Mouse (Mus musculus): ENCODE measurements around the gene Sez6l2. TPM values are rescaled to one million over a fixed set of nuclear protein-coding genes. Genes with fewer than 3 reads are reported as not detected.
A peak's percentile ranks its signal among the peaks of the same experiment; 100 is the strongest.
"Not testable (repeated sequence)": the region's sequence is repeated elsewhere in the genome, so short reads cannot be mapped to it uniquely, and the experiment has no call there.

Sez6l2 gene
- total RNA-seq (2017), result 0.14 and 1.9 TPM in 2 replicates

DNA sequence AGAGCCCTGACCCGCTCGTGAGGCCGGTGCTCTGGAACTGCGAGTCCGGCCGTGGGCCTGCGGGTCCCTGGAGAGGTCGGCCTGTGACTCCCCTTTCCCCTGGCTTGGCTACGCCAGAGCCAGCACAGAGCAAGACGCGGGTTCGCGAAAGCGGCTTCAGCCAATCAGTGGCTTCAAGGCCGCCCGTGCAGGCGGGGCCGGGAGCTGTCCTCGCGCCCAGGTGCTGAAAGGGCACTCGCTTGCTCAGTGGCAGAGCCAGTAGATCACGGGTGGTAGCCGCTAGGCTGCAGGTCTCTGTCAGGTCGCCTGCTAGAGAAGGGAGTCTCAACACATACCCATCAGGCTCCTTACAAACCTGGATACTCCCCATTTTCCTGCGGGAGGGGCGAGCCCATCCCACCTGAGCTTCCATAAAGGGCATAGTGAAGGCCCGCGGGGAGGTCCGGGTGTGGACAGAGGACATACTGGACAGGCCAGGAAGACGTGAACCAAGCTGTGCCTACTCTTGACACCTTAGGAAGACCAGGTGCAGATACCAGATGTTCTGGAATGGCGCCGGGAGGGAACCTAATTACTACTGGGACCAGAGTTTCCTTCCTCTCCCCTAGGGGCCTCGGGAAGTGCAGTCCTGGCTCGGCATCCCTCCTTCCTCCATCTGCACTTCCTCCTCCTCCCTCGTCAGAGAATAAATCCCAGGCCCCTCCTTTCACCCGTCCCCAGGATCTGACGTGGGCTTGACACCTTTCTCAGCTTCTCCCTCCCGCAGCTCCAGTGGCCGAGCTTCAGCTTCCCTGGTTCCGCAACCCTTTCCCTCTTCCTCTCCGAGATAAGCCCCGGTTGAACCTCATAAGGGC is at the start of gene Sez6l2:
Gene Sez6l2, plus strand, starts transcription at position 771 of the 854 bp plus-strand sequence.
- peak; percentile 87 for ATAC-seq (replicated peaks; ENCODE audit: low read depth, poor library complexity, severe bottlenecking)

DNA sequence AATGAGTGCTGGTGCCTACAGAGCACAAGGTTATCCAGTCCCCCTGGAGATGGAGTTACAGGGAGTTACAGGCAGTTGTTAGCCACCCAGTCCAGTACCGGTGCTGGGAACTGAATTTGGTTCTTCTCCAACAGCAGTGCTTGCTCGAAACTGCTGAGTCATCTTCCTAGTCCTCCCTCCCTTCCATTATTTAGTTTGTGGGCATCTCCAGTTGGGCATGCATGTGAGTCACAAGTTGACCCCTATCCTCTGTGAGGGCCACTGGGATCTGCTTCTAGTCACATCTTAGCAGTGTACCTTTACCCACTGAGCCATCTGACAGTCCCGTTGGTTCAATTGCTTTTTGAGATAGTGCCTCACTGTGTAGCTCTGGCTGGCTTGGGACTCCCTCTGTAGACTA is 44.8 kb upstream of the Sez6l2 start:
- ATAC-seq (replicated peaks; ENCODE audit: low read depth, poor library complexity, severe bottlenecking), result 0 out of 2 replicates have a peak, but pooled peaks have one; percentile 18

DNA sequence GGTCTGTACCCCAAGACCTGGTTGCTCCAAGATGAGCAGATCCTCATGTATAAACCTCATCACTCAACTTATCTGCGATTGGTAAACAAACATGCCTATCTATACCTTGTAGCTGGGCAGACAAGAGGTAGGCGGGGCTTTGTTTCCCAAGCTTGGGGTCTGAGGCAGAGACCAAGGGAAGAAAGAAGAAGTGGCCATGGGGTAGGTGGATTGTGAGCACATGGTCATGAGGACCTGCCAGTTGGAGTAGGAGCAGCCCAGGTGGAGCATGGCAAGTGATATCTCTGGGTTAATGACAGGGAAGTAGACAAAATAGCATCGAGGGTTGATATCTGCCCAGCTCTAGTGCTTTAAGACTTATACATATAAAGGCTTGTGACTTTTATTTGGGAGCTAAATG is 35.5 kb upstream of the Sez6l2 start:
- 0 out of 2 replicates have a peak, but pooled peaks have one; percentile 2 for ATAC-seq (replicated peaks; ENCODE audit: low read depth, poor library complexity, severe bottlenecking)

DNA sequence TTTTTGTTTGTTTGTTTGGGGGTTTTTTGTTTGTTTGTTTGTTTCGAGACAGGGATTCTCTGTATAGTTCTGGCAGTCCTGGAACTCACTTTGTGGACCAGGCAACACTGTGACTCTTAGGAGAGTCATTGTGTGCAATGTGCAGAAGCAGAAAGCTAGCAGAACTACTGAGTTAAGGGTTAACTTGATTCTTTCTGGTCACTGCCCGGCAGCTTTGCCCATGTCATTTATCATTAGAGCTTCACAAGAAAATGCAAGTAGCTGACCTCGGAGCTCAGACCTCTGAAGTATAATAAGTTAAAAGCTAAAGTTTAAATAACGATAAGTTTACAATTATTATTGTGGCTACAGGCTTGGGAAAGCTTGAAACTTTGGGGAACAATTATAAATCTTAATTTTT is 32.0 kb upstream of the Sez6l2 start:
- not testable (repeated sequence) for ATAC-seq (replicated peaks; ENCODE audit: low read depth, poor library complexity, severe bottlenecking)

DNA sequence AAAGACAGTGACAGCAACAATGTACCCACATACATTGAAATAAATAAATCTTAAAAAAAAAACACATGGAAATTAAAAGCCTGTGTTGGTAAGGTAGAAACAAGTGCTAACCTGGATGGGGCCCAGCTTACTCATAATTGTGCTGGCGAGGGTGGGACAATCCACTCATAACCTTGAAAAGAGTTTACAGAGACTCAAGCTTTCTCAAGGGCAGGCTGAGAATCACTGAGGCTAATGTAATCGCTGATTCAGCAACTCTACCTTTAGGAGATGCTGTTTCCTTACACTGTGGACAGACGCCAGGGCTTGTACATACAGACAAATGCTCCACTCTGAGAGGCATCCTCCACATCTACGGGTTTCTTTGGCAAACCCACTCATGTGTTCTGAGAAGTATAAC is 30.4 kb upstream of the Sez6l2 start:
- ATAC-seq (replicated peaks; ENCODE audit: low read depth, poor library complexity, severe bottlenecking), result no peak

DNA sequence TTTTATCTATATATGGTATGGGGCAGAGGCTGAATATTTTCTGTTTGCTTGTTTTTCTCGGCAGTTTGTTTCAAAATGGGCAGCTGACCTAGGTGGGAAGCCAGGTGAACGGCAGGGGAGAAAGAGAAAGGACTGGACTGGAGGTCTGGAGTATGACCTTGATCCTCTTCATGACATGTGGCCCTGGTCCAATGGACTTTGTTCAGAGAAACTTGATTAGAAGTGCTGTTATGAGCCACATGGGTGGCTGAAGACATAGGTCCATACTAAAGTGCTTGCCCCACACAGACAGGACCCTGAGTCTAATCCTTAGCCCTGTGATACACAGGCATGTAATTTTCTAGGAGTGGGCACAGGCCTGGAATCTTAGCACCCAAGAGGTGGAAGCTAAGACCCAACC is 28.8 kb upstream of the Sez6l2 start:
- ATAC-seq (replicated peaks; ENCODE audit: low read depth, poor library complexity, severe bottlenecking), result no peak

DNA sequence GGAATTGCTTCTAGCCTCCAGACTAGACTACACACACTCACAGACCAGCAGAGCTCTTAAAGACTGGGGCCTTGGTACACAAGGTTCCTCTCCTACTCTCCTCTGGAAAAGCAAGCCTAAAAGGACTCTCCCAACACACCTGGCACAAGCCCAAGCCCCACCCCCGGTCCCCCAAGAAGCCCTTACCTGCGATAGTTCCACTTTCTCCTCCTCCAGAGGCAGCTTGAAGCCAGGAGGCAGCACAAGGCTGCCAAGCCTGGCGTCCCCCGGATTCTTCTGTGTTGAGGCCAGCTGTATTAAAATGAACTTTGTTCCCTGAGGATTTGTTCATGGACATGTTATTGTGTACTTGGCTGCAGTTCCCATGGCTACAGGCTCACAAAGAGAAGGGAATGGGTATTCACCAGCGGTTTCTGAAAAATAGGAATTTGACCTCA is 27.7 kb upstream of the Sez6l2 start, which contains the start of gene Tmem219:
Gene Tmem219, minus strand, starts transcription at position 294 of the 437 bp plus-strand sequence.
- ATAC-seq (replicated peaks; ENCODE audit: low read depth, poor library complexity, severe bottlenecking), result no peak

DNA sequence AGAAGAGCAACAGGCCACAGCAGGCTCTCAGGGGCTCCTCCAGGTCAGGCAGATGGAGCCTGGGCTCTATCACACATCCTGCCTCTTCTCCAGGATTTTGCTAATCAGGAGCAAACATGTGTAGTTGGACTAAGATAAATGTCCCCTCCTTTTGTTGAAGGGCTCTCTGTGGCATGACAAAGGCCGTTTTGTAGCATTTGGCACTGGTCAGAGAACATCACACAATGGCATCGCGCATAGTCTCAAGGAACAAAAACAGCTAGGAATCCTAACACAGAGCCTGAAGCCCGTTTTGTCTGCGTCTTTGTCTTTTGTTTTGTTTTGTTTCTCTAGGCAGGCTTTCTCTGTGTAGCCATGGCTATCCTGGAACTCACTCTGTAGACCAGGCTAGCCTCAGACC is 26.4 kb upstream of the Sez6l2 start:
- ATAC-seq (replicated peaks; ENCODE audit: low read depth, poor library complexity, severe bottlenecking), result no peak

DNA sequence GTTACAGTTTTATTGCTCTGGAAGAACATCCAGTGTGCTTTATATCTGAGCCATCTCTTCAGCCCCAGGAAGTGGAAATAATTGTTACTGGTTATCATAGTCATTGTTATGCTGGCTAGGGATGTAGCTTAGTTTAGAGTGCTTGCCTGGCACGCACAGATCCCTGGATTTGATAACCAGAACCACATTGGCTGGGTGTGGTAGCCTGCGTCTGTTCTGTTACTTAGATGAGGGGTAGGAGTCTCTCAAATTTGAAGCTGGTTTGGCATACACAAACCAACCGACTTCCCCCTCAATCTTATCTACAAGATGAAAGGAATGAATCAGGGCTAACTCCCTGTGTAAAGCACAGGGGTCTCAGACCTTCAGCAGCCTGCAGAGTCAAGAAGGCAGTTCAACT is 24.1 kb upstream of the Sez6l2 start:
- peak; percentile 24; the same call in 1 of the 2 replicates for ATAC-seq (replicated peaks; ENCODE audit: low read depth, poor library complexity, severe bottlenecking)

DNA sequence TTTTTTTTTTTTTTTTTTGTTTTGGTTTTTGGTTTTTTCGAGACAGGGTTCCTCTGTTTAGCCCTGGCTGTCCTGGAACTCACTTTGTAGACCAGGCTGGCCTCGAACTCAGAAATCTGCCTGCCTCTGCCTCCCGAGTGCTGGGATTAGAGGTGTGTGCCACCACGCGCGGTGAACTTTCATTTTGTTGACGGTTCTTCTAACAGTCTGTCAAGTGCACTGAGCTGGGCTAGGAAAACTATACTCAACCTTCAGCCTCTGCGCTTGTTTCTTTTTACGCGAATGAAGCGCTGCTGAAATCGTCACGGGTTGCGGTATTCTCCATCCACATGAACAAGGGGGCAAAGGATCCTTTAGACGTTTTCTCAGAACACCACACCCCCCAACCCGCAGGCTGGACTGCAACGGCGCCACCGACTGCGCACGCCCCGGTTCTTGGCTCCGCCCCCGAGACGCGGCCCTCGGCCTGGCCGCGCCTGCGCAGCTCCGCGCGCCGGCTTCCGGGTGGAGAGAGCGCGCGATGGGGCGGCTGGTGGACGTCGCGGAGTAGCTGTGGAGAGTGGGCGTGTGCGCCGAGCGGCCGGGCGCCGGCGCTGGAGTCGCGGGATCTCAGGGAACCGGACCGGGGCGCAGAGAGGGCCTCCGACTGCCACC is 21.9 kb upstream of the Sez6l2 start, which contains the start of gene Kctd13:
Gene Kctd13, plus strand, starts transcription at position 496 of the 654 bp plus-strand sequence.
- ATAC-seq (replicated peaks; ENCODE audit: low read depth, poor library complexity, severe bottlenecking), result peak; percentile 85

DNA sequence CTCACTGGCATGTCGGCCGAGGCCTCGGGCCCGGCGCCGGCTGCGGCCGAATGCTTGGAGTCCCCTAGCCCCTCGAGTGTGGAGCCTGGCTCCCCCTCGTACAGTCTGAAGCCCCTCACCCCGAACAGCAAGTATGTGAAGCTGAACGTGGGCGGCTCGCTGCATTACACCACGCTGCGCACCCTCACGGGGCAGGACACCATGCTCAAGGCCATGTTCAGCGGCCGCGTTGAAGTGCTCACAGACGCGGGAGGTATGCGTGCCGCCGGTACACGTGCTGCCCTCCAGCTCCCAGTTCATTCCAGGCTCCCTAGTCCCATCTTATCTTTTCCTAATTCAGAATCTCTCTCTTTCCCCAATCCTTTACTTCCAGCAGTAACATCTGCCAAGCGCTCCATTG is 21.3 kb upstream of the Sez6l2 start:
- ATAC-seq (replicated peaks; ENCODE audit: low read depth, poor library complexity, severe bottlenecking), result peak; percentile 10; the same call in 1 of the 2 replicates

DNA sequence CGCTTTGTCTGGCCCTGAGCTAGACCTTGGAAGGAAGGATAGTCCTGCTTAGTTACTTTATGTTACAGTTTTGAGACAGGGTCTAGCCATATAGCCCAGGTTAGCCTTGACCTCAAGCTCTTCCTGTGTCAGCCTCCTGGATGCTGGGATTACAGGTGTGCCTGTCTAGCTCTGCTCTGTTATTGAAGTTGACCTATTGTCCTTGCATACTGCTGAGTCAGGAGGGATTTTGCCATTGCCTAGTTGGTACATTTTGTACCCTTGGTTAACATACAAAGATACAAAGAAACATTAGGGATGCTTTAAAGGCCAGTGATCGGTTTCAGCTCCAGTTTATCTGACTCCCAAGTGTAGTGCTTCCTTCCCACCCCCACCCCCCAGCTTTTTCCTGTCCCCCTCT is 17.7 kb upstream of the Sez6l2 start:
- no peak for ATAC-seq (replicated peaks; ENCODE audit: low read depth, poor library complexity, severe bottlenecking)

DNA sequence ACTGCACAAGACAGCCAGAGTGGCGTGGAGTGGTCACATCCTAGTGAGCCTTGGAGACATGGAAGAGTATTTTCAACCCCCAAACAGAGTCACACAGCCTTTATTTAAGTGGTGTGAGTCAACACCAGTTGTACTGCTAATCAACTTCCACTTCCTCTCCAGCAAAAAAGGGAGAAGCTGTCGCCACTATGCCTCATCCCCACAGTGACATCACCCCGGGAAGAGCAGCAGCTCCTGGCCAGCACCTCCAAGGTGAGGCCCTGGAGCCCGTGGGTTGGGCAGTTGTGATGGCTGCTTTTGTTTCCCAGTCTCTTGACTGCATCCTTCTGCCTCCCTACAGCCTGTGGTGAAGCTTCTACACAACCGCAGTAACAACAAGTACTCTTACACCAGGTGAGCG is 9.2 kb upstream of the Sez6l2 start:
- no peak for ATAC-seq (replicated peaks; ENCODE audit: low read depth, poor library complexity, severe bottlenecking)

DNA sequence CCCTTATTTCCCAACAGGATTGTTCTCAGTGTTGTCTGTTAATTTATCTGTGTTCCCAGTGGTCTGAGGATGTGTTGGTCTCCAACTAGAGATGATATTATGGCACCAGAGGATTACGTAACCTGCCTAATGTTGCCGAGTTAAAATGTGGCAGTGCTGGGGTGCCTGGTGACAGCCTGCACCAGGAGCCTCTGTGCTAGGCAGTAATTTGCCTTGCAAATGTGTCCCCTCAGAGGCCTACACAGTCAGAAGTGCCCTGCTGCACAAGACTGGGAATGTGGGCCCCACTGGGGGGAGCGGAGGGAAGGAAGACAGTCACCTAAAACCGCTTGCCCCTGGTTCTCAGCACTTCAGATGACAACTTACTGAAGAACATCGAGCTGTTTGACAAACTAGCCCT is 8.6 kb upstream of the Sez6l2 start:
- no peak for ATAC-seq (replicated peaks; ENCODE audit: low read depth, poor library complexity, severe bottlenecking)

DNA sequence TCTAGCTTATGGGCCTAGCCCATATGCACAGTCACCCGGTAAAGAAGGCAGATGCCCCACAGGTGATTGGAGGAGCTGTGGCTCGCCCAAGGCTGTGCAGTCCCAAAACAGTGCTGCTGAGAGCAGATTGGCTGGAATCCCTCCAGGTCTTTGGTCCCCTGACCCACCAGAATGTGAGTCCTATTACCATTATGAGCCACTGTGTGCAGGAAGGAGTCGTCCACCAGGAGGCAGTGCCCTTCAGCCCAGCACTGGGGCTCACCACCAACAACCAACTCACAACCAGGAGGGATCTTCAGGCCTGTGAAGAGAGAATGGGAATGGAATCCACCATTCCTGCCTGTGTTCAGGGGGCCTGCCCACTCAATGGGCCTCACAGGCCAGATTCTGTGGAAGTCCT is 3.8 kb upstream of the Sez6l2 start:
- ATAC-seq (replicated peaks; ENCODE audit: low read depth, poor library complexity, severe bottlenecking), result peak; percentile 46; the same call in 1 of the 2 replicates

DNA sequence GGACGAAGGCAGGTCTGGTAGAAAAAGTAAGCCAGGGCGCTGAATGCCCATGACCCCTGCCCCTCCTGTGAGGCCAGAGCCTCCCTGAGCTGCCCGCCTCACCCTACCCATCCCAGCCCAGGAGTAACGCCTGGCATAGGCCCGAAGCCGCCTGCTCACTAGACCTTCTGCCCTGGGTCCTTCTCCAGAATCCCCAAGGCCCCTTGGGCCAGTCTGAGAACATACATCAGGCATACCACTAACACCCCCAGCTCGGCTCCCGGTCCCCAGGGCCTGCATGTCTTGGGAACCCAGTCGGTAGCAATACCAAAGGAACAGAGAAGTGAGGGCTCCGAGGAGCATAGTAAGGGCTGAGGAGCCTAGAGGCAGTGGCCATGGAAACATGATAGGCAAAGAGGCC is 1.7 kb upstream of the Sez6l2 start:
- no peak for ATAC-seq (replicated peaks; ENCODE audit: low read depth, poor library complexity, severe bottlenecking)

DNA sequence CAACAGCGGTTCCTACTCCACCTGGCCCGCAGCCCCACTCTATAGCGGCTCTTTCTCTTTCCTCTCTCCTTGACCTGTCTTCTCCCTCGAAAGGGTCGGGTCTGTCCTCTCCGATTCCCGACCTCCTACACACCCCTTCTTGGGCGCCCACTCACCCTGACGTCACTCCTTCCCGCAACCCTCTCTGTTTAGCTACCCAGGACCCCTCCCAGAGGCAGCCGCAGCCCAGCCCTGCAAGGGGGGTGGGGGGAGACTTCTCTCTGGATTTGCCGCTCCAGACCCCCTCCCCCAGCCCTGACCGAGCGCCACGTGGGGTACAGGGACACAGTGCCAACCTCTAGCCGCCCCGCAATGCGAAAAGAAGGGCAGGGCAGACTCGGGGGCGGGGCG is 965 bp upstream of the Sez6l2 start, which contains the start of gene Asphd1:
Gene Asphd1, minus strand, starts transcription at position 180 of the 390 bp plus-strand sequence.
- ATAC-seq (replicated peaks; ENCODE audit: low read depth, poor library complexity, severe bottlenecking), result no peak

DNA sequence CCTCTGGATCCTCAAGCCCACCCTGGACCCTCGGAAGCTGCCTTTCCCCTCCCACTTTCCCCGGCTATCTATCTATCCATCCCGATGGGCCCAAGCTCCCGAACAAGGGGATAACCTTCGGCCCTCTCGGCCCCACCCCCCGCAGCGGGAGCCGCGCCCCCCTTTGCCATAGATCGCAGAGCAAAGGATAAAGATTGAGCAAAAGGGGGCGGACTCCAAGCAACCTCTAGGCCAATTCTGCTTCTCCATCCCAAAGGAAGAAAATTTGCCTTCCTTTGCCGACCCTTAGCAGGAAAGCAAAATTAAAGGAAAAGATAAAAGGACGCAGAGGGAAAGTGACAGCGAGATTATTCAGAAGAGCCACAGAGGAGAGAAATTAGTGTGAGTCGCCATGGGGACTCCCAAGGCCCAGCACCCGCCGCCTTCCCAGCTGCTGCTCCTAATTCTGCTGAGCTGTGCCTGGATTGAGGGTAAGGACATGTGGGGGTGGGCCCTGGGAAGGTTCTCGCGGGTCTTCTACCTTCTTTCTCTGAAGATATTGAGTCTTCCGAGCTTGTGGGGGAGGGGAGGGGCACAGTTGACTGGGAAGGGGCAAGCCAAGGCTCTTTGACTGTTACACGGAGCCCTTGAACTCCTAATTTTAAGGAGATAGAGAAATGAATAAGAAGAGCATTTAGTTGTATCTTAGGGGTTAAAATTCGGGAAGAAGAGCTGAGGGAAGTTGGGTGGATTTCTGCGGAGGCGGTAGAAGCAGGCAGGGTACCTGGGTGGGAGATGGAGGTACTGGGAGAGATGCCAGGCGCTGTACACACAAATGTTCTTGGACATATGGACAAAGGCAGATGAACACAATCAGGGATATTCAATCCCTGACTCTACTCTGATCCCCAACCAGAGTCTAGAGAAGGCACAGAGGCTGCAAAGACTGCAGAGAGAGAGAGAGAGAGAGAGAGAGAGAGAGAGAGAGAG is 568 bp downstream of the Sez6l2 start:
- no peak for ATAC-seq (replicated peaks; ENCODE audit: low read depth, poor library complexity, severe bottlenecking)

DNA sequence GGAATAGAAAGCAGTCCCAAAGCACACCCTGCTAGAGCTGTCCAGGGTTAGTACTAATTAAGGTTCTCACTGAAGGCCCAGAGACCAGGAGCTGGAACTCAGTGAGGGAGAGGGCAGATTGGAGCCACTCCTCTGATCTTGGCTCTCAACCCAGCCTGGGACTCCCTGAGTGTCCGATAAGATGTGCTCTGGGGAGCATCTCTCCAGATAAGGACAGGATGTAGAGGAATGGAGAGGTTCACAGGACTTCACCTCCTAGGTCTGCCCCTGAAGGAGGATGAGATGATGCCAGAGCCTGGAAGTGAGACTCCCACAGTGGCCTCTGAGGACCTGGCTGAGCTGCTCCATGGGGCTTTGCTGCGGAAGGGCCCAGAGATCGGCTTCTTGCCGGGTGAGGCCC is 1.4 kb downstream of the Sez6l2 start:
- no peak for ATAC-seq (replicated peaks; ENCODE audit: low read depth, poor library complexity, severe bottlenecking)

DNA sequence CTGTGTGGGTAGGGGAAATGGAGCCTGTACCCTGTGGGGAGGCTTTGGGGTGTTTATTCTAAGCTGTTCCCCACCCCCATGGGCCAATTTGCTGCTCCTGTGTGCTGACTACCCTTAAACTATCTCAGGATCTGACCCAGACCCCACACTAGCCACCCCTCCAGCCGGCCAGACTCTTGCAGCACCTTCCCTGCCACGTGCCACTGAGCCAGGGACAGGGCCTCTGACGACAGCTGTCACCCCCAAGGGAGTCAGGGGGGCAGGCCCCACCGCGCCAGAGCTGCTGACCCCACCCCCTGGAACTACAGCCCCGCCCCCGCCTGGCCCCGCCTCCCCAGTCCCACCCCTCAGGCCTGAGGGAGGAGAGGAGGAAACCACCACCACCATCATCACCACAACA is 2.3 kb downstream of the Sez6l2 start:
- no peak for ATAC-seq (replicated peaks; ENCODE audit: low read depth, poor library complexity, severe bottlenecking)

Measured in common myeloid progenitor, adult 5-6 weeks (primary cell).